Mouse (Mus musculus): ENCODE data around the gene Ntrk2. TPM values are rescaled to one million over a fixed set of nuclear protein-coding genes. Genes with fewer than 3 reads are reported as not detected.
A peak's percentile ranks its signal among the peaks of the same experiment; 100 is the strongest.

Ntrk2 gene
- polyA plus RNA-seq, 1 experiment = 19.1 TPM

DNA sequence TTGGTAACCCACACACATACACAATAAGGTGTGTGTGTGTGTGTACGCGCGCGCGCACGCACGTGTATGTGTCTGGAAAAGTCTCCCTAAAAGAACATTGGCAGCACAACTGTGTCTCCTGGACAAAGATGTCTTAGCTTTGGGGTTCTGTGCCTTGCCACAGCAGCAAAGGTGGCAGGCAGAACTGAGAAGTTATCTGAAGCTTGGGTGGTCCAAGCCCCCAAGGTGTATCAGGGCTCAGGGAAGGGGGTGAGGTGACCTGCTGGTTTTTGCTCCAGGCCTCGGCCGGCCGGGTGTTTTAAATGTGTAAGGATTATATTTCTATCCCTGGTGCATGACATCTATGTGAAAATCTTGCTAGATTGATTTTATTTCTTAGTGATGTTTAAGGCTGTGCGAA, 536 bp upstream of the Ntrk2 start:
- no peak overlapping the region for H3K4me3 ChIP-seq (replicated peaks; ENCODE audit: extremely low read depth, low read depth, low read length)
- no peaks in the 10 kb centered on the region for H3K4me1 ChIP-seq (ENCODE audit: control insufficient read depth, insufficient read depth, low read length)
- DNase-seq = no peak
- WGBS = 85% methylated on average over 11 of the region's 11 CpGs
- TF ChIP-seq POLR2A (IDR thresholded peaks at IDR 0.05; ENCODE audit: borderline replicate concordance, extremely low read depth, low read depth, low read length) = no peak
- TF ChIP-seq CTCF (IDR thresholded peaks at IDR 0.05; ENCODE audit: insufficient read depth, low read length) = no peak

DNA sequence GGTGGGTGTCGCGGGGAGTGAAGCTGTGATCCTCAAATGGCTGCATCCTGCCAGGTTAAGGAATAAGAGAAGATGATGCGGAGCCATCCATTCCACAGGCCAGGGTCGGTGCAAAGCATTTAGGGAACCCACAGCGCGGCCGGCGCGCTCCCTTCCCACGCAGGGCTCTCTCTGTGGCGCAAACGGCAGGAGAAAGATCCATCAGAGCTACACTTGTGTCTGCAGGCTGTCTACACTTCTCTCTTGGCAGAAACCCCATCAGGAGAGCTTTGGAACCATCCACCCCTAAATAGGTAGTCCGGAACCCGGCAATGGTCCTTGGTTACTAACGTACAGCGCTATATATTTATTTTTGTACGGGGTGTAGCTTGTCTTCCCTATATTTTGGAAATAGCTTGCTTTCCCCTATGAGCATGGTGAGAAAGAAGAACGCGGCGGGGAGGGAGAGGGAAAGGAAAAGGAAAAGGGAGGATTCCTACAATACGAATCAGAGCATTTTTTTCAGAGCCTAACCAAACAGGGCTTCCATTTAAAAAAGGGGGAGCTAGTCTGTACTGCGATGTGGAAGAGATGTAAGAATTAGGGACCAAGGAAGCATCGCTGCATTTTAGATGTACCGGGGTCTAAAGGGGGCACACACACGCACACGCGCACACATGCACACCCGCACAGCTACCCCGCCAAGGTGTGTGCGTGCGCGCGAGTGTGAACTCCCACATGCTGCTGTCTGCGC, 693 bp downstream of the Ntrk2 start:
- Histone ChIP-seq H3K4me3 (replicated peaks; ENCODE audit: extremely low read depth, low read depth, low read length) (peak overlapping the region; percentile 70), H3K4me1 (ENCODE audit: control insufficient read depth, insufficient read depth, low read length) (no peaks in the 10 kb centered on the region)
- WGBS = 1% methylated on average over 34 of the region's 34 CpGs
- TF ChIP-seq POLR2A (IDR thresholded peaks at IDR 0.05; ENCODE audit: borderline replicate concordance, extremely low read depth, low read depth, low read length) (no peak), CTCF (IDR thresholded peaks at IDR 0.05; ENCODE audit: insufficient read depth, low read length) (no peak)
- DNase-seq = no peak

DNA sequence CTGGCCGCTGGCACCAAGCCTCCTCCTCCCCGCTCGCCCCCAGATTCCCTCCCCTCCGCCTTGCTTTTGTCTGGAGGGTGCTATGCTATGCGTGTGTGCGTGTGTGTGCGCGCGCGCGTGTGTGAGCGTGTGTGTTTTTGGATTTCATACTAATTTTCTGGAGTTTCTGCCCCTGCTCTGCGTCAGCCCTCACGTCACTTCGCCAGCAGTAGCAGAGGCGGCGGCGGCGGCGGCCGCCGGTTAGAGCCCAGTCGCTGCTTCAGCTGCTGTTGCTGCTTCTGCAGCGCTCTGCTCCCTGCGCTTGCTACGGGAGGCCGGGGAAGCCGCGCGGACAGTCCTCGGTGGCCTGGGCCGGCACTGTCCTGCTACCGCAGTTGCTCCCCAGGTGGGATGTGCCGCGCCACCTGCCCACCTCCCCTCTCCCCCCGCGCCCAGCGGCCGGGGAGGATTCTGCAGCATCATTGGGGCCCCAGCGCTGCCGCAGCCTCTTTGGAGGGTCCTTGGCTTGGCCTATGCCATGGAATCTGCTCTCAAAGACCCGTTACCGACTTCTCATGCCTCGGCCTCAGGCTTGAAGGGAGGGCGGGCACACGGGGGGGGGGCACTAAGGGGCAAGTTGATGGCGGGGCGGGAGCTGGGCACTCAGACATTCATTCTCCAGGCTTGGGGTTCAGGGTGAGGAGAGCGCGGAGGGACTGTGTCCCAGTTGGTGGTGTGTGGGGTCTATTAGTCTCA, 1.4 kb downstream of the Ntrk2 start:
- peak; percentile 5 for DNase-seq
- TF ChIP-seq POLR2A (IDR thresholded peaks at IDR 0.05; ENCODE audit: borderline replicate concordance, extremely low read depth, low read depth, low read length) (no peak), CTCF (IDR thresholded peaks at IDR 0.05; ENCODE audit: insufficient read depth, low read length) (no peak)
- Histone ChIP-seq H3K4me1 (ENCODE audit: control insufficient read depth, insufficient read depth, low read length) (no peaks in the 10 kb centered on the region), H3K4me3 (replicated peaks; ENCODE audit: extremely low read depth, low read depth, low read length) (peak overlapping the region; percentile 70)
- WGBS = 1% methylated on average over 50 of the region's 50 CpGs

DNA sequence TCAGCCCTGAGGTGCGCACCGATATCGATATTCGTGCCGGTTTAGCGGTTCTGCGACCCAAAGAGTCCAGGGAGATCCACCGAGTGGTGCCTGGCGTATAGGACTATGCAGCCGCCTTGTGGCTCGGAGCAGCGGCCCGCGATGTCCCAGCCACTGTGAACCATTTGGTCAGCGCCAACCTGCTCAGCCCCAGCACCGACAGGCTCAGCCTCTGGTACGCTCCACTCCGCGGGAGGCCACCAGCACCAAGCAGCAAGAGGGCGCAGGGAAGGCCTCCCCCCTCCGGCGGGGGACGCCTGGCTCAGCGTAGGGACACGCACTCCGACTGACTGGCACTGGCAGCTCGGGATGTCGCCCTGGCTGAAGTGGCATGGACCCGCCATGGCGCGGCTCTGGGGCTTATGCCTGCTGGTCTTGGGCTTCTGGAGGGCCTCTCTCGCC, 2.0 kb downstream of the Ntrk2 start:
- no peaks in the 10 kb centered on the region for H3K4me1 ChIP-seq (ENCODE audit: control insufficient read depth, insufficient read depth, low read length)
- 2% methylated on average over 30 of the region's 32 CpGs for WGBS
- peak overlapping the region; percentile 70 for H3K4me3 ChIP-seq (replicated peaks; ENCODE audit: extremely low read depth, low read depth, low read length)
- TF ChIP-seq CTCF (IDR thresholded peaks at IDR 0.05; ENCODE audit: insufficient read depth, low read length) = no peak
- TF ChIP-seq POLR2A (IDR thresholded peaks at IDR 0.05; ENCODE audit: borderline replicate concordance, extremely low read depth, low read depth, low read length) = no peak
- peak; percentile 6 for DNase-seq

DNA sequence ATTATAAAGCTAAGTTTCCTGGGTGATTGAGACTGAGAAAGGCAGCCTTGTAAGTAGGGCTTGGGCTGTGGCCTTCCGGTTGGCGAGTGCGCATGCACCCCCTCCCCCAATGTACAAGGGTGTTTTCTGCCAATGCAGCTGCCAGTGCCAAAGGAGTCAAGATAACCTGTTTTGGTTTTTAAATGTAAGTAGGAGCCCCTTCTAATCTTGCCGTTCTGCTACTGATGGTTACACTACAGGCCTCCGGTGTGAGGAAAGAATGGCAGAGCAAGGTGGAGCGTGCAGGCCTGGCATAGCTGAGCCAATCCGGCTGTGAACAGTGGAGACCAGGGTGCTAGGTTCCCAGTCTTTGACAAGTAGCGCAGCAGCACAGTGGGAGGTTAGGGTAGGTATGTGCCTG, 3.6 kb downstream of the Ntrk2 start:
- no peak for DNase-seq
- TF ChIP-seq POLR2A (IDR thresholded peaks at IDR 0.05; ENCODE audit: borderline replicate concordance, extremely low read depth, low read depth, low read length) (no peak), CTCF (IDR thresholded peaks at IDR 0.05; ENCODE audit: insufficient read depth, low read length) (no peak)
- no peak overlapping the region for H3K4me3 ChIP-seq (replicated peaks; ENCODE audit: extremely low read depth, low read depth, low read length)
- no peaks in the 10 kb centered on the region for H3K4me1 ChIP-seq (ENCODE audit: control insufficient read depth, insufficient read depth, low read length)
- WGBS = 89% methylated on average over 8 of the region's 8 CpGs

DNA sequence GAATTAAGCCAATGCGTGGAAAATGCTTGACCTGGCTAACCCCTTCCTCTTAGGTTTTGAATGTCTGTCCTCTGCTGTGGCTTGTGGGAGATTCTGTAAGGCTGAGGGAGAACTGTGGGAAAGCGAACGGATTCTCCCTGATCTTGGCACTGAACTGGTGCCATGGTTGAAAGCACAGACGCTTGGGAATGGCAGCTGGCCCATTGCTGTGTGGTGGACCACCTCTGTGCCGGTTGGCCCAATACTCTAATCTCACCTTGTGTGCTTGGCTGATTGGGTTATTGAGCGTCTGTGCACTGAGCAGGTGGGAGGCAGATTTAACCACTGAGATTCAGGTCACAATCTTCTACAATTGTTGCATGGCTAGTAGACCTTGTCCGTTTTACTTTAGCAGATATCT, 18.4 kb downstream of the Ntrk2 start:
- Histone ChIP-seq H3K4me3 (replicated peaks; ENCODE audit: extremely low read depth, low read depth, low read length) (no peak overlapping the region), H3K4me1 (ENCODE audit: control insufficient read depth, insufficient read depth, low read length) (no peaks in the 10 kb centered on the region)
- no peak for TF ChIP-seq CTCF (IDR thresholded peaks at IDR 0.05; ENCODE audit: insufficient read depth, low read length)
- no peak for TF ChIP-seq POLR2A (IDR thresholded peaks at IDR 0.05; ENCODE audit: borderline replicate concordance, extremely low read depth, low read depth, low read length)
- WGBS = 86% methylated on average over 7 of the region's 7 CpGs
- DNase-seq = no peak

DNA sequence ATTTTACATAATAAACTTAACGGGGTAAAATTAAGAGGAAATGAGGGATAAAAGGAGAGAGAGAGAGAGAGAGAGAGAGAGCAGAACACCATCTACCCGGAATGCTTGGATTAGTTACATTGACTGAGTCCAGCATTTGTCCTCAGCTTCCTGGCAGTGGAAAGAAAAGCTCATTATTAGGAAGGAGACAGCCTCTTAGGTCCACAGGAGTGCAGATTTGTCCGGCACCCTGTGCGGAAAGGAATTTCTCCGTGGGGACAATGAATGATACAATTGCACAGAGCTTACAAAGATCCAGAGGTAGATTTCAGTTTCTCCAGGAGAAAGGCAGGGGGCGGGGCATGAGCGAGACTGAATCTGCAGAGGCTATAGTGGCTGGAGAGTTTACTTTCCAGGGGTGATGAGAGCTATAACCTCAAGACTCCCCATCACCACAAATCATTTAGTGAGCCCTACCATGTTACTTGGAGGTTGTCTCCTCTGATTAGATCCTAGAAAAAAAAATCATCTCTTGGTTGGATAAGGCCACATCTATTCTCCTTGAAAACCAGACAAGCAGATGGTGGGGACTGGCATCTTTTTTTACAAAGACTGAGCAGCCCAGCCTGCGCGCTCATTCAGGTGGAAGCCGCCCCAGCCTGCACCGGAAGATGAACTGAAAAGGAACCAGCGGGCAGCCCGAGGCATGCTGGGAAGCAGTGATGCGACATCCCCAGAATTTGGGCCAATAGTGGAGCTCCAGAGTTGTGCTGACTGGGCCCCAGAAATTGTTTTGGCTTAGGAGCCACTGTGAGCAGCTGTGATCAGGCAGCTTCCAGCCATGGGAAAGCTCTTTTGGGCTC, 20.2 kb downstream of the Ntrk2 start:
- no peak for DNase-seq
- Histone ChIP-seq H3K4me1 (ENCODE audit: control insufficient read depth, insufficient read depth, low read length) (no peaks in the 10 kb centered on the region), H3K4me3 (replicated peaks; ENCODE audit: extremely low read depth, low read depth, low read length) (no peak overlapping the region)
- WGBS = 79% methylated on average over 14 of the region's 14 CpGs
- no peak for TF ChIP-seq POLR2A (IDR thresholded peaks at IDR 0.05; ENCODE audit: borderline replicate concordance, extremely low read depth, low read depth, low read length)
- TF ChIP-seq CTCF (IDR thresholded peaks at IDR 0.05; ENCODE audit: insufficient read depth, low read length) = no peak

DNA sequence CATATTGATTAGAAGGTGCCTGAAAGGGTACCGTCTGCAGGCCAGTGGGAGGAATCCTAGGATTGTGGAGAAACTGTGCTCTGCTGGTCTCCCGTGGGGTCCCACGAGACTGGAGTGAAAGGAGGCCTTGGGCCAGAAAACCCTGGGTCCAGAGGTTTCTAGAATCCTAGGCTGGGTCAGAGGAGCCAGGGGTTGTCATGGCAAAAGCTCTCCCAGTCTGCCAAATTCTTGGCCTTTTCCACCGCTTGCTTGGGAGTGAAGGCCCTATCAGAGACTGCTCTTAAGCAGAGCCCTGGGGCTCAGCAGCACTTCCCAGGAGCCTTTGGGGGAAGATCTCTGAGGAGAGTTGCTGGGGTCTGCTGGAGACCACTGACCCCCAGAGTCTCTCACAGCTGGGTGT, 25.6 kb downstream of the Ntrk2 start:
- DNase-seq = no peak
- TF ChIP-seq POLR2A (IDR thresholded peaks at IDR 0.05; ENCODE audit: borderline replicate concordance, extremely low read depth, low read depth, low read length) = no peak
- TF ChIP-seq CTCF (IDR thresholded peaks at IDR 0.05; ENCODE audit: insufficient read depth, low read length) = no peak
- Histone ChIP-seq H3K4me1 (ENCODE audit: control insufficient read depth, insufficient read depth, low read length) (no peaks in the 10 kb centered on the region), H3K4me3 (replicated peaks; ENCODE audit: extremely low read depth, low read depth, low read length) (no peak overlapping the region)
- WGBS = 80% methylated on average over 4 of the region's 4 CpGs

DNA sequence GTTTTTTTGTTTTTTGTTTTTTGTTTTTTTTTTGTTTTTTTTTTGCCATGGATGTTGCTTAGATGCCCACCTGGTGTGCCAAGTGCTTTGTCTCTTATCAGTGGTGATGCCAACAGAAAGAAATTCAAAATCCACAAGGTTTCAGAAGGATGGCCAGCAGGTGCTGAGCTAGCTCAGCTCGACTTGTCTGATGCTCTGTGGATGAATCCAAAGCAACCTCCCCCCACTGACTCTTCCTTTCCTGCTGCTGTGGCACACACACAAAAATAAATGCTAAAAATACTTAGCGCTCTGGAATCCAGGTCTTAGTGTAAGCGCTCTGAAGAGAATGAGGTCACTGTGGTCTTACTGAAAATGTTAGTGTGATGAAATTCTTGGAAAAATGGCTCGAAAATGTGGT, 28.4 kb downstream of the Ntrk2 start:
- 44% methylated on average over 4 of the region's 4 CpGs for WGBS

More for the DNA sequence above, 28.4 kb downstream of the Ntrk2 start:
- no peak for TF ChIP-seq CTCF (IDR thresholded peaks at IDR 0.05; ENCODE audit: insufficient read depth, low read length)
- TF ChIP-seq POLR2A (IDR thresholded peaks at IDR 0.05; ENCODE audit: borderline replicate concordance, extremely low read depth, low read depth, low read length) = no peak
- Histone ChIP-seq H3K4me1 (ENCODE audit: control insufficient read depth, insufficient read depth, low read length) (no peaks in the 10 kb centered on the region), H3K4me3 (replicated peaks; ENCODE audit: extremely low read depth, low read depth, low read length) (no peak overlapping the region)
- DNase-seq = no peak

All from lung, adult 2 months (tissue).